Mouse (Mus musculus): ENCODE results near the gene Rps18. TPM values are rescaled to one million over a fixed set of nuclear protein-coding genes. Genes with fewer than 3 reads are reported as not detected.
A peak's percentile ranks its signal among the peaks of the same experiment; 100 is the strongest.

The Rps18 gene
- polyA plus RNA-seq, 1 experiment from 2014 or later, result 2,078 TPM

DNA sequence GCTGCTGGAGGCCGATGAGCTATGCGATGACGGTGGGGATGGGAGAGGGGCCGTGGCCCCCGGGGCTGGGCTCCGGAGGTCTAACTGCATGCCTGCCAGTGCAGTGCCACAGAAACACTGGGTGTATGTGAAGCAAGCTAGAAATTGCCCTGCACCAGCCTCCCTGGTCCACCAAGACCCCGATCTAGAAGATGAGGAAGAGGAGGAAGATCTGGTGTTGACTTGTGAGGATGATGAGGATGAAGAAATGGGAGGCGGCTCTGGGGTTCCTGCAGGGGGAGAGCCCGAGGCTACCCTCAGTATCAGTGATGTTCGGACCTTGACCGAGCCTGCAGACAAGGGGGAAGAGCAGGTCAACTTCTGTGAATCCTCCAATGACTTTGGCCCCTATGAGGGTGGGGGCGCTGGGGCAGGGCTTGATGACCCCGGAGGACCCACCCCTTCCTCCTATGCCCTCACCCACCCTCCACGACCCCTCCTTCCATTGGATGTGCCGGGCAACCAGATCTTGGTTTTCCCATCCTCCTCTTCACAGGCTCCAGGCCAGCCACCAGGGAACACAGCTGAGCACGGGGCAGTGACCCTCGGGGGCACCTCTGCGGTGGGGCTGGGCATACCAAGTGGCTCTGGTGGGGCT, 38.0 kb downstream of the Rps18 start:
- peaks cover 32% of the 10 kb centered on the region for H3K36me3 ChIP-seq (ENCODE audit: control insufficient read depth, insufficient read depth, low read length)
- no peak overlapping the region for H3K9ac ChIP-seq (ENCODE audit: low read depth, low read length)
- H3K9me3 ChIP-seq (ENCODE audit: control insufficient read depth, low read length), result no peaks in the 10 kb centered on the region
- DNase-seq (ENCODE audit: low spot score), result no peak
- H3K27me3 ChIP-seq (replicated peaks; ENCODE audit: control insufficient read depth, insufficient read depth, low read length), result no peaks in the 10 kb centered on the region
- H3K27ac ChIP-seq (replicated peaks; ENCODE audit: low read depth, low read length), result no peak overlapping the region
- H3K4me3 ChIP-seq (ENCODE audit: low read depth, low read length), result no peak overlapping the region
- H3K4me2 ChIP-seq (ENCODE audit: low read depth, low read length), result no peak overlapping the region
- peaks cover 10% of the 10 kb centered on the region for H3K4me1 ChIP-seq (ENCODE audit: control insufficient read depth, insufficient read depth, low read length)
- no peak for ATAC-seq (ENCODE audit: low read depth)
- 82% methylated on average over 18 of the region's 18 CpGs for WGBS

DNA sequence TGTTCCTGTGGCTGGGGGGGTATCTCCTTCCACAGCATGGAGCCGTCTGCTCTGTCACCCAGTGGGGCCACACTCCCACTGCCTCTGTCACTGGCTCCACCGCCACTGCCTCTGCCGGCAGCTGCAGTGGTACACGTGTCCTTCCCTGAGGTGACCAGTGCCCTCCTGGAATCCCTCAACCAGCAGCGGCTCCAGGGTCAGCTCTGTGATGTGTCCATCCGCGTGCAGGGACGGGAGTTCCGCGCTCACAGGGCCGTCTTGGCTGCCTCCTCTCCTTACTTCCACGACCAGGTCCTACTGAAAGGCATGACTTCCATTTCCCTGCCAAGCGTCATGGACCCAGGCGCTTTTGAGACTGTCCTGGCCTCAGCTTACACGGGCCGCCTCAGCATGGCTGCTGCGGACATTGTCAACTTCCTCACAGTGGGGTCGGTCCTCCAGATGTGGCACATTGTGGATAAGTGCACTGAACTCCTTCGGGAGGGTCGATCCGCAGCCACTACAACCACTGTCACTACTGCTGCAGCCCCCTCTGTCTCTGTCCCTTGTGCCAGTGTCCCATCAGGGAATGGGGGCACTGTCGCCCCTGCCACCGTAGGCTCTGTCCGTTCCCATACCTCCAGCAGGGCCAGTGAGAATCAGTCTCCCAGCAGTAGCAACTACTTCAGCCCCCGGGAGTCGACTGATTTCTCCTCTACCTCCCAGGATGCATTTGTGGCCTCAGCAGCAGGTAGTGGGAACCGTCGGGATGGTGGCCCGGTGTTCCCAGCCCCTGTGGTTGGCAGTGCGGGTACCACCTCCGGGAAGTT, 38.8 kb downstream of the Rps18 start:
- WGBS, result 70% methylated on average over 31 of the region's 31 CpGs
- Histone ChIP-seq H3K4me3 (ENCODE audit: low read depth, low read length) (peak overlapping the region; percentile 51), H3K36me3 (ENCODE audit: control insufficient read depth, insufficient read depth, low read length) (peaks cover 39% of the 10 kb centered on the region), H3K9me3 (ENCODE audit: control insufficient read depth, low read length) (no peaks in the 10 kb centered on the region), H3K4me1 (ENCODE audit: control insufficient read depth, insufficient read depth, low read length) (peaks cover 10% of the 10 kb centered on the region), H3K4me2 (ENCODE audit: low read depth, low read length) (peak overlapping the region; percentile 70), H3K9ac (ENCODE audit: low read depth, low read length) (peak overlapping the region; percentile 66; the same call in 1 of the 2 replicates), H3K27me3 (replicated peaks; ENCODE audit: control insufficient read depth, insufficient read depth, low read length) (no peaks in the 10 kb centered on the region), H3K27ac (replicated peaks; ENCODE audit: low read depth, low read length) (no peak overlapping the region)
- ATAC-seq (ENCODE audit: low read depth), result no peak
- DNase-seq (ENCODE audit: low spot score), result no peak

DNA sequence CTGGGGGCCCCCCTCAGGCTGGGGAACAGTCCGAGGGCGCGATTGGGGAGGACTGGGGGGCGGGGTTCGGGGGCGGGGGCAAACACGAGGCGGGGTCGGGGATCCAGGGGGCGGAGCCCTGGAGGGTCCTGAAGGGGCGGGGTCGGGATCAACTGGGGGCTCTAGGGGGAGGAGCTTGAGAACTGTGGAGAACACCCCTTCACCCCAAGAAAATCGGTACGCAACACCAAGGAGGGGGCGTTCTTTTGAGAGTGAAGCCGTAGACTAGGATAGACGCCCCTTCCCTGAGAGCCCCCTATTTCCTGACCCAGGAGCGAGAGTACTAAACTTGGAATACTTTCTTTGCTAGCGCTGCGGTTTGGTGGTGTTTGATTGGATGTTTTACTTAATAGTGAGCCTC, 39.5 kb downstream of the Rps18 start:
- Histone ChIP-seq H3K9ac (ENCODE audit: low read depth, low read length) (peak overlapping the region; percentile 66), H3K27me3 (replicated peaks; ENCODE audit: control insufficient read depth, insufficient read depth, low read length) (no peaks in the 10 kb centered on the region), H3K4me1 (ENCODE audit: control insufficient read depth, insufficient read depth, low read length) (peaks cover 10% of the 10 kb centered on the region), H3K27ac (replicated peaks; ENCODE audit: low read depth, low read length) (peak overlapping the region; percentile 76), H3K36me3 (ENCODE audit: control insufficient read depth, insufficient read depth, low read length) (peaks cover 46% of the 10 kb centered on the region), H3K4me3 (ENCODE audit: low read depth, low read length) (peak overlapping the region; percentile 51), H3K4me2 (ENCODE audit: low read depth, low read length) (peak overlapping the region; percentile 70), H3K9me3 (ENCODE audit: control insufficient read depth, low read length) (no peaks in the 10 kb centered on the region)
- WGBS, result 2% methylated on average over 14 of the region's 20 CpGs
- ATAC-seq (ENCODE audit: low read depth) (peak; percentile 1; the same call in 1 of the 2 replicates), DNase-seq (ENCODE audit: low spot score) (peak; percentile 83)

DNA sequence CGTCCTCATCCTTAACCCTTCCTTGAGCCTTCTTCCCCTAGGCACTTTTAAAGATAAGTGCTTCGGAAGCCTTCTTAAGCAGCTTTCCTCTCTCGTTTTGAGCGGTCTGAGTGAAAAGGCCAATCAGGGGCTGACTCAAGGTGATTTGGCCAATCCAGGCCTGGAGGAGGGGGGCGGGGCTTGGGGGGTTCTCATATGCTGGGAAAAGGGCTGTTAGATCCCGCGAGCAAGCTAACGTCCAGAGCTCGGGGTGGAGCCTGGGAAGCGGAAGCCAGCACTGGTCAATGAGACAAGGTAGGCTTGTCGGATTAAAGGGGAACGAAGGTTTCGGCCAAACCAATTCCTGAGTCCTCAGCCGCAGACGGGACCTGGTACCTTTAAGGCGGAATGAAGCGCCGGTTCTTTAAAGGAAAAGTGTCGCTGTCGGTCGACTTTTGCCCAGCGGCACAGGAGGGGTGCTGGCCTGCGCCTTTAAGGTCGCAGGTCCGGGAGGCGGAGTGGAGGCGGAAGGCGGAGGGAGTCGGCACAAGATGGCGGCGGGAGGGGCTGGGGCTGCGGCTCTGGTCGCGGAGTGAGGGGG, 40.0 kb downstream of the Rps18 start, which contains the start of the genes Tapbp and Zbtb22:
Gene Tapbp (plus strand): TSS at position 229 of the 580 bp plus-strand sequence.
Gene Zbtb22 (plus strand): TSS at position 234 of the 580 bp plus-strand sequence.
- under 1% methylated on average over 22 of the region's 34 CpGs for WGBS
- Histone ChIP-seq H3K36me3 (ENCODE audit: control insufficient read depth, insufficient read depth, low read length) (peaks cover 52% of the 10 kb centered on the region), H3K4me1 (ENCODE audit: control insufficient read depth, insufficient read depth, low read length) (peaks cover 10% of the 10 kb centered on the region)

DNA sequence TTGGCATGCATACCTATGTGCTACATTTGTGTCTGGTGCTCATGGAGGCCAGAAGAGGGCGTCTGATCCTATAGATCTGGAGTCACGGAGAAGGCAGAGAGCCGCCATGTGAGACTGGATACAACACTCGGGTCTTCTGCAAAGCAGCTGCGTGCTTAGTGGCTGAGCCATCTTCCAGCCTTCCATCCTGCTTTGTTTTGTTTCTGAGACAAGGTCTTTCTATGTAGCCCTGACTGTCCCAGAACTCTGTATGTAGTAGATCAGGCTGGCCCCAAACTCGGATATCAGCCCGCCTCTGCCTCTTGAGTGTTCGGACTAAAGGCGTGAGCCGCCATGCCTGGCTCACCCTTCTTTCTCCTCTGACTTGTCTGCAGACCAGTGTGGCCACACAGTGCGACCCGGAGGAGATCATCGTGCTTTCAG, 40.8 kb downstream of the Rps18 start:
- Histone ChIP-seq H3K4me1 (ENCODE audit: control insufficient read depth, insufficient read depth, low read length) (peaks cover 15% of the 10 kb centered on the region), H3K27me3 (replicated peaks; ENCODE audit: control insufficient read depth, insufficient read depth, low read length) (no peaks in the 10 kb centered on the region), H3K4me2 (ENCODE audit: low read depth, low read length) (peak overlapping the region; percentile 70; the same call in 1 of the 2 replicates), H3K9ac (ENCODE audit: low read depth, low read length) (no peak overlapping the region), H3K4me3 (ENCODE audit: low read depth, low read length) (peak overlapping the region; percentile 51), H3K27ac (replicated peaks; ENCODE audit: low read depth, low read length) (no peak overlapping the region), H3K9me3 (ENCODE audit: control insufficient read depth, low read length) (no peaks in the 10 kb centered on the region), H3K36me3 (ENCODE audit: control insufficient read depth, insufficient read depth, low read length) (peaks cover 52% of the 10 kb centered on the region)
- DNase-seq (ENCODE audit: low spot score) (no peak), ATAC-seq (ENCODE audit: low read depth) (no peak)
- WGBS, result 73% methylated on average over 13 of the region's 13 CpGs

More for the DNA sequence above, 40.0 kb downstream of the Rps18 start, which contains the start of the genes Tapbp and Zbtb22:
- Histone ChIP-seq H3K9me3 (ENCODE audit: control insufficient read depth, low read length) (no peaks in the 10 kb centered on the region), H3K9ac (ENCODE audit: low read depth, low read length) (peak within 1 kb of the TSS; percentile 66), H3K27ac (replicated peaks; ENCODE audit: low read depth, low read length) (peak within 1 kb of the TSS; percentile 76), H3K4me3 (ENCODE audit: low read depth, low read length) (peak within 1 kb of the TSS; percentile 51), H3K4me2 (ENCODE audit: low read depth, low read length) (peak within 1 kb of the TSS; percentile 70), H3K27me3 (replicated peaks; ENCODE audit: control insufficient read depth, insufficient read depth, low read length) (no peaks in the 10 kb centered on the region)
- peak; percentile 99 for DNase-seq (ENCODE audit: low spot score)
- peak; percentile 93 for ATAC-seq (ENCODE audit: low read depth)

DNA sequence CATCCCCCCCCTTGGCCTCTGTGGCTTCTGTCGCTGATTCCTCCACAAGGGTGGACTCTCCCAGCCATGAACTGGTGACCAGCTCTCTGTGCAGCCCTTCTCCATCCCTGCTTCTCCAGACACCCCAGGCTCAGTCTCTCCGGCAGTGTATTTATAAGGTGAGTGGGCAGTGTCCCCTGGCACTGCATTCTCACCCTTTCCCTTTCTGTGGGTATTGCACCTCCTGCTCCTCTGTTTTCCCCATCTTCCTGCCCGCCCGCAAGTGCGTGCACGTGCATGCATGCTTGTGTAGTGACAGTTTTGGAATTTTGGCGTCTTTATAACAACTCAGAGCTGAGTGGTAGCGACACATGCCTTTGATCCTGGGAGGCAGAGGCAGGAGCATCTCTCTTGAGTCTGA, 41.9 kb downstream of the Rps18 start:
- WGBS, result 95% methylated on average over 8 of the region's 8 CpGs
- ATAC-seq (ENCODE audit: low read depth), result no peak
- peaks cover 52% of the 10 kb centered on the region for H3K36me3 ChIP-seq (ENCODE audit: control insufficient read depth, insufficient read depth, low read length)

DNA sequence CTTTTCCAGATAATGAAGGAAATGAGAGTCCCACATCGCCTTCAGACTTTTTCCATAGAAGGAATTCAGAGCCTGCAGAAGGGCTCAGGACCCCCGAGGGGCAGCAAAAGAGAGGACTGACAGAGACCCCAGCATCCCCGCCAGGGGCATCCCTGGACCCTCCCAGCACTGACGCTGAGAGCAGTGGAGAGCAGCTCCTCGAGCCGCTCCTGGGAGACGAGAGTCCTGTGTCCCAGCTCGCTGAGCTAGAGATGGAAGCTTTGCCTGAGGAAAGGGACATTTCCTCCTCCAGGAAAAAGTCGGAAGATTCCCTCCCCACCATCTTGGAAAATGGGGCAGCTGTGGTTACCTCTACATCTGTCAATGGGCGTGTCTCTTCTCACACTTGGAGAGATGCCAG, 42.5 kb downstream of the Rps18 start:
- Histone ChIP-seq H3K4me1 (ENCODE audit: control insufficient read depth, insufficient read depth, low read length) (peaks cover 16% of the 10 kb centered on the region), H3K9me3 (ENCODE audit: control insufficient read depth, low read length) (no peaks in the 10 kb centered on the region), H3K27ac (replicated peaks; ENCODE audit: low read depth, low read length) (no peak overlapping the region), H3K4me2 (ENCODE audit: low read depth, low read length) (no peak overlapping the region), H3K4me3 (ENCODE audit: low read depth, low read length) (no peak overlapping the region), H3K36me3 (ENCODE audit: control insufficient read depth, insufficient read depth, low read length) (peaks cover 52% of the 10 kb centered on the region), H3K9ac (ENCODE audit: low read depth, low read length) (no peak overlapping the region), H3K27me3 (replicated peaks; ENCODE audit: control insufficient read depth, insufficient read depth, low read length) (no peaks in the 10 kb centered on the region)
- DNase-seq (ENCODE audit: low spot score) (no peak), ATAC-seq (ENCODE audit: low read depth) (no peak)
- 90% methylated on average over 10 of the region's 10 CpGs for WGBS

More for the DNA sequence above, 41.9 kb downstream of the Rps18 start:
- peaks cover 15% of the 10 kb centered on the region for H3K4me1 ChIP-seq (ENCODE audit: control insufficient read depth, insufficient read depth, low read length)
- no peaks in the 10 kb centered on the region for H3K9me3 ChIP-seq (ENCODE audit: control insufficient read depth, low read length)
- H3K4me2 ChIP-seq (ENCODE audit: low read depth, low read length), result no peak overlapping the region
- no peak overlapping the region for H3K27ac ChIP-seq (replicated peaks; ENCODE audit: low read depth, low read length)
- DNase-seq (ENCODE audit: low spot score), result no peak
- no peak overlapping the region for H3K4me3 ChIP-seq (ENCODE audit: low read depth, low read length)
- no peak overlapping the region for H3K9ac ChIP-seq (ENCODE audit: low read depth, low read length)
- no peaks in the 10 kb centered on the region for H3K27me3 ChIP-seq (replicated peaks; ENCODE audit: control insufficient read depth, insufficient read depth, low read length)

DNA sequence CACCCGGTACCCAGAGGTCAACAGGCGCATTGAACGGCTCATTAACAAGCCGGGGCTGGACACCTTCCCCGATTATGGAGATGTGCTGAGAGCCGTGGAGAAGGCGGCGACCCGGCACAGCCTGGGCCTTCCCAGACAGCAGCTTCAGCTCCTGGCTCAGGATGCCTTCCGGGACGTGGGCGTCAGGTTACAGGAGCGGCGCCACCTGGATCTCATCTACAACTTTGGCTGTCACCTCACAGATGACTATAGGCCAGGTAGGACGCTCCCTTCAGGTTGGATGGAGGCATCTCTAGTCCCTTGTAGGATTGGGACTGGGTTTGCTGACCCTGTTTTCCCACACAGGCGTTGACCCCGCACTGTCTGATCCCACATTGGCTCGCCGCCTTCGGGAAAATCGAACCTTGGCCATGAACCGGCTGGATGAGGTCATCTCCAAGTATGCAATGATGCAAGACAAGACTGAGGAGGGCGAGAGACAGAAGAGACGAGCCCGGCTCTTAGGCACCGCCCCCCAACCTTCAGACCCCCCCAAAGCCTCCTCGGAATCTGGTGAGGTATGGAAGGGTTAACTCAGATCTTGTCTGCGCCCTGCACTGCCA, 43.9 kb downstream of the Rps18 start:
- 90% methylated on average over 28 of the region's 28 CpGs for WGBS
- no peaks in the 10 kb centered on the region for H3K27me3 ChIP-seq (replicated peaks; ENCODE audit: control insufficient read depth, insufficient read depth, low read length)
- H3K27ac ChIP-seq (replicated peaks; ENCODE audit: low read depth, low read length), result no peak overlapping the region
- peaks cover 42% of the 10 kb centered on the region for H3K36me3 ChIP-seq (ENCODE audit: control insufficient read depth, insufficient read depth, low read length)
- no peaks in the 10 kb centered on the region for H3K9me3 ChIP-seq (ENCODE audit: control insufficient read depth, low read length)
- ATAC-seq (ENCODE audit: low read depth) (no peak), DNase-seq (ENCODE audit: low spot score) (no peak)
- no peak overlapping the region for H3K4me2 ChIP-seq (ENCODE audit: low read depth, low read length)
- peaks cover 20% of the 10 kb centered on the region for H3K4me1 ChIP-seq (ENCODE audit: control insufficient read depth, insufficient read depth, low read length)
- no peak overlapping the region for H3K4me3 ChIP-seq (ENCODE audit: low read depth, low read length)
- no peak overlapping the region for H3K9ac ChIP-seq (ENCODE audit: low read depth, low read length)
